Mouse (Mus musculus) heart, embryonic 14.5 days (tissue): Measurements from ENCODE around the gene Fam69a. TPM values are rescaled to one million over a fixed set of nuclear protein-coding genes. Genes with fewer than 3 reads are reported as not detected.
"Not testable (repeated sequence)": the region's sequence is repeated elsewhere in the genome, so short reads cannot be mapped to it uniquely, and the experiment has no call there.

Experiments
- ATAC-seq: fragments of 200-750 bp; cut with Nextera tagmentation; 2 replicates; pipeline ENCODE4 v1.8.0; 2017; ENCODE audit warnings: low read depth, moderate TSS enrichment; ENCODE audit not compliant: insufficient number of reproducible peaks, insufficient read depth, low FRiP score
- H3K27ac ChIP-seq, 2 experiments: fragments of 200-500 bp in 1 of 2; fragments of 300-500 bp in 1 of 2; sonication (generic) in 1 of 2; replicated peaks in 1 of 2; 2 replicates each; pipeline ENCODE4 v1.5.1; 2012 to 2014; ENCODE audit warnings: low read depth in 2 of 2, low read length in 2 of 2, control low read depth in 1 of 2, mild to moderate bottlenecking in 1 of 2, mixed read lengths in 1 of 2; ENCODE audit not compliant: control insufficient read depth in 1 of 2, insufficient read depth in 1 of 2
- H3K27me3 ChIP-seq: fragments of 300-500 bp; sonication (generic); 2 replicates; pipeline ENCODE4 v1.6.1; 2014; ENCODE audit warnings: mild to moderate bottlenecking, low read length, control low read depth; ENCODE audit not compliant: control insufficient read depth, insufficient read depth
- H3K36me3 ChIP-seq: fragments of 300-500 bp; sonication (generic); 2 replicates; pipeline ENCODE4 v1.6.1; 2014; ENCODE audit warnings: mild to moderate bottlenecking, control low read depth, low read length, mixed read lengths; ENCODE audit not compliant: control insufficient read depth, insufficient read depth
- H3K4me1 ChIP-seq, 2 experiments: fragments of 200-500 bp in 1 of 2; fragments of 300-500 bp in 1 of 2; sonication (generic) in 1 of 2; 2 replicates each; pipeline ENCODE4 v1.6.1; 2012 to 2014; ENCODE audit warnings: low read length in 2 of 2, control low read depth in 1 of 2, mixed read lengths in 1 of 2; ENCODE audit not compliant: control insufficient read depth in 2 of 2, insufficient read depth in 2 of 2
- H3K4me2 ChIP-seq: fragments of 300-500 bp; sonication (generic); 2 replicates; pipeline ENCODE4 v1.6.1; 2014; ENCODE audit warnings: mild to moderate bottlenecking, low read length
- H3K4me3 ChIP-seq, 2 experiments: fragments of 200-500 bp in 1 of 2; fragments of 300-500 bp in 1 of 2; sonication (generic) in 1 of 2; 2 replicates each; pipeline ENCODE4 v1.5.1; 2012 to 2014; ENCODE audit warnings: low read length in 2 of 2, mild to moderate bottlenecking in 2 of 2, control low read depth in 1 of 2, low read depth in 1 of 2, moderate library complexity in 1 of 2; ENCODE audit not compliant: control insufficient read depth in 1 of 2, insufficient read depth in 1 of 2
- H3K9ac ChIP-seq: fragments of 300-500 bp; sonication (generic); 2 replicates; pipeline ENCODE4 v1.6.1; 2014; ENCODE audit warnings: mild to moderate bottlenecking, low read length
- H3K9me3 ChIP-seq: fragments of 300-500 bp; sonication (generic); 2 replicates; pipeline ENCODE4 v1.6.1; 2016; ENCODE audit warnings: low read length, control low read depth; ENCODE audit not compliant: control insufficient read depth
- WGBS: fragments of 180-500 bp; shearing (Covaris S2); extraction: QIAGEN DNeasy Blood & Tissue Kit; methylation state at CpG from one replicate; pipeline ENCODE4 v1.1.7; 2014; 5-methylcytosine and 5-hydroxymethylcytosine counted together
- polyA plus RNA-seq: library from polyadenylated mRNA; unstranded; fragments of >200 nt; fragmentation: Nextera tagmentation; extraction: Ambion mirVana; gene quantifications from 2 replicates; pipeline ENCODE4 v1.2.1, GENCODE M21; 2014

Gene Fam69a
- polyA plus RNA-seq, 1 experiment from 2014 or later, result 19.8 TPM

- H3K27ac ChIP-seq, result peak within 1 kb of the TSS; percentile 9 to 83
- ATAC-seq, result peak; percentile 94
- H3K36me3 ChIP-seq, result peaks cover 37% of the 10 kb centered on the region
- peak within 1 kb of the TSS; percentile 98 for H3K9ac ChIP-seq
- H3K4me1 ChIP-seq, result peaks cover 0 to 10% of the 10 kb centered on the region in 2 experiments; a peak in 1 of 4 replicates
- H3K27me3 ChIP-seq, result no peaks in the 10 kb centered on the region
- peak within 1 kb of the TSS; percentile 76 to 93 for H3K4me3 ChIP-seq
- 4% methylated on average over 61 of the region's 66 CpGs for WGBS
- H3K9me3 ChIP-seq, result no peaks in the 10 kb centered on the region
- peak within 1 kb of the TSS; percentile 90 for H3K4me2 ChIP-seq
Measured at GRCm38 (mm10) chr5:107900206-107901013, 86.5 kb downstream of the Fam69a start, which contains the start of gene Rpl5. Gene Rpl5 (plus strand): TSS chr5:107900502.

GRCm38 (mm10) chr5:107896265-107896664 is 90.6 kb downstream of the Fam69a start:
- no peaks in the 10 kb centered on the region for H3K36me3 ChIP-seq
- H3K4me3 ChIP-seq, result no peak overlapping the region
- no peak for ATAC-seq
- H3K27ac ChIP-seq, result no peak overlapping the region
- WGBS, result 61% methylated on average over 1 of the region's 1 CpGs
- no peaks in the 10 kb centered on the region for H3K9me3 ChIP-seq
- no peak overlapping the region for H3K9ac ChIP-seq
- no peak overlapping the region for H3K4me2 ChIP-seq
- H3K4me1 ChIP-seq, result no peaks in the 10 kb centered on the region
- no peaks in the 10 kb centered on the region for H3K27me3 ChIP-seq

- Histone ChIP-seq H3K36me3 (no peaks in the 10 kb centered on the region), H3K4me1 (peaks cover 5 to 9% of the 10 kb centered on the region in 2 experiments; a peak in 3 of 4 replicates), H3K27ac (no peak overlapping the region), H3K4me3 (no peak overlapping the region), H3K9ac (no peak overlapping the region), H3K27me3 (no peaks in the 10 kb centered on the region), H3K9me3 (no peaks in the 10 kb centered on the region), H3K4me2 (no peak overlapping the region)
- 67% methylated on average over 7 of the region's 7 CpGs for WGBS
- no peak for ATAC-seq
Measured at GRCm38 (mm10) chr5:107894676-107895075, 92.2 kb downstream of the Fam69a start.

DNA sequence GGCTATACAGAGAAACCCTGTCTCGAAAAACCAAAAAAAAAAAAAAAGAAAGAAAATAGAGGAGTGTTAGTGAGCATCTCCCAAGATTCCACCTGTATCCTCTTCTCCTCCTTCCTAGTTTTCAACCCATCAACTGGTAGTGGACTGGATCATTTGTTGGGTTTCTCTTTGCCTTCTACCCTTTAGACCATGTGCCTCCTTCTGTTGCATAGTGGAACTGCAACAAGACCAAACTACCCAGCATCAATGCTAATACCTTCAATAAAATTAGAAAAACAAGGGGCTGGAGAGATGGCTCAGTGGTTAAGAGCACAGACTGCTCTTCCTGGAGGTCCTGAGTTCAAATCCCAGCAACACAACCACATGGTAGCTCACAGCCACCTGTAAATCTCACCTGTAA is 95.4 kb downstream of the Fam69a start:
- not testable (repeated sequence) for ATAC-seq, H3K36me3 ChIP-seq, H3K27ac ChIP-seq, H3K9me3 ChIP-seq, H3K4me1 ChIP-seq, H3K4me3 ChIP-seq, H3K27me3 ChIP-seq, H3K4me2 ChIP-seq, H3K9ac ChIP-seq
- WGBS, result no CpG with 5 or more reads among the region's 1 CpGs

DNA sequence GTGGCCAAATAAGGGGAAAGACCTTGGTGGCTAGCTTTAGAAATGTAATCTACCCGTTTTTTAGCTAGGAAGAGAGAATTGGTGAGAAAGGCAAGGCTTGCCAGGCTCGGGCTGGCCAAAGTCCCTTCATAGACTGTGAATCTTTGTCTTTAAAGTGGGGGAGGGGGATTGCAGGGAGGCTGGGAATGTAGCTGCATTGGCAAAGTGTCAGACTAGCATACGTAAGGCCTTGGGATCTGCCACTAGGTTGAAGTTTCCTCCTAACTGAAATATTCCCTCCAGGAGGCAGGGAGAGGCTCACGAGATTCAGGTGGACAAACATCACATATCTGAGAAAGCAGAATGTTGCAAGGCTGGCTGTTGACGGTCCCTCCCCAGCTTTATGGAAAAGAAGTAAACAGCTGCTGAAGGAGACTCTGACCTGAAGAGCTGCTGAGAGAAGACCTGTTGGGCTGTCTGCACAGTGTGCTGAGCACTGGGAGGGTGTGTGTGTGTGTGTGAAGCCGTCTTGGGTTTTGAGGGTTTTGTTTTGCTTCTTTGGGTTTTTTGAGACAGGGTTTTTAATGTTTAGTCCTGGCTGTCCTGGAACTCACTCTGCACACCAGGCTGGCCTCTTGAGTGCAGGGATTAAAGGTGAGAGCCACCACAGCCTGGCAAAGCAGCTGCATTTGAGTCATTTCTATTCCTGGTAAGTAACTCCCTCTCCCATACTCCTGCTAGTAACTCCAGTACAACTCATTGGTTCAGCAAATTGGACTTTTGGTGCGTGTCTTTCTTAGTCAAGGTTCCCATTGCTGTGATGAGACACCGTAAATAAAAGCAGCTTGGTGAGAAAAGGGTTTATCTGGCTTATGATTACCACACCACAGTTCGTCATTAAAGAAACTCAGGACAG is 96.6 kb downstream of the Fam69a start:
- Histone ChIP-seq H3K4me1 (peaks cover 5 to 9% of the 10 kb centered on the region in 2 experiments; a peak in 3 of 4 replicates), H3K4me2 (no peak overlapping the region), H3K27ac (peak overlapping the region; percentile 34 to 46; a peak in 2 of 4 replicates), H3K9me3 (no peaks in the 10 kb centered on the region), H3K27me3 (no peaks in the 10 kb centered on the region), H3K4me3 (no peak overlapping the region), H3K9ac (no peak overlapping the region), H3K36me3 (no peaks in the 10 kb centered on the region)
- ATAC-seq, result no peak
- WGBS, result 43% methylated on average over 9 of the region's 9 CpGs

DNA sequence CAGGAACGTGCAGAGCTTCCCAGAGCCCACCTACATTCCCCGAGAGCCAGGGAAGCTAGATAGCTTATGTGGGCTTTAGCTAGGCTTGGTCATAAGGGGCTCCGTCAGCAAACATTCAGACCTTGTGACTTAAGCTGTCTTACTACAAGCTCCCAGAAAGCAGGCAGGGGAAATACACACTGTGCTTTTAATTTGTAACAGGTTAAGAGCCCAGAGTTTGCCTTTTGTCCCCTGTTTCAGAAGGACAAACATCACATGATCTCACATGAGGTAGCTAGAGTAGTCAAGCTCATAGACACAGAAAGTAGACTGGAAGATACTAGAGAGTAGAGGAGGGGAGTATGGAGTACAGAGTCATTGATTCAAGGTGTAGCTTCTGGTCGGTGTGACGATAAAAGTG is 106.2 kb downstream of the Fam69a start:
- Histone ChIP-seq H3K4me3 (no peak overlapping the region), H3K9ac (no peak overlapping the region), H3K27me3 (no peaks in the 10 kb centered on the region), H3K27ac (no peak overlapping the region), H3K9me3 (no peaks in the 10 kb centered on the region), H3K4me1 (peaks cover 0 to 4% of the 10 kb centered on the region in 2 experiments; a peak in 1 of 4 replicates), H3K36me3 (no peaks in the 10 kb centered on the region), H3K4me2 (no peak overlapping the region)
- no peak for ATAC-seq
- WGBS, result 69% methylated on average over 5 of the region's 5 CpGs

DNA sequence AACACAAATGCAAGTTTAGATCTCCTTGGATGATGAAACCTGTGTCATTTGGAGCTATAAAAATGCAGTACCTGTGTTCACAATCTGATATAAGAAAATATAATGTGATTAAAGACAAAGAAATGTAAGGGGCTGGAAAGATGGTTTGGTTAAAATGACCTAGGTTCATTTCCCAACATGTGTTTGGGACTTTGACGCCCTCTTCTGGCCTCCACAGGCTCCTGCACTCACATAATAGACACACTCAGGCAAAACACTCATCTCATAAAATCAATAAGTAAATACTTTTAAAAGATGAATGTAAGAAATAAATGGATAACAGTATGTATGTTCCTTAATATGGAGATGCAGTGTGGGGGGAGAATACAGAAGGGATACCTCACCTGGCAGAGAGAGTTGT is 109.8 kb downstream of the Fam69a start:
- 76% methylated on average over 1 of the region's 1 CpGs for WGBS
- ATAC-seq, result no peak
- Histone ChIP-seq H3K27me3 (no peaks in the 10 kb centered on the region), H3K36me3 (no peaks in the 10 kb centered on the region), H3K4me3 (no peak overlapping the region), H3K9me3 (no peaks in the 10 kb centered on the region), H3K4me2 (no peak overlapping the region), H3K4me1 (peaks cover 5 to 34% of the 10 kb centered on the region in 2 experiments), H3K27ac (no peak overlapping the region), H3K9ac (no peak overlapping the region)
